Comparison of ENCODE assay signal across 8 mouse cellular contexts in genomic region chr8:13158718-13159376, GRCm38 (mm10). TPM values are rescaled to one million over a fixed set of nuclear protein-coding genes. Genes with fewer than 3 reads are reported as not detected.
DNase-seq lines count a peak whose midpoint lies in the region; ATAC-seq lines count a peak whose summit lies in the region.

Lamp1 (plus strand) TSS chr8:13159161.

- no peaks in the 10 kb centered on the region for H3K27me3 ChIP-seq in hindbrain, embryonic 14.5 days (ENCODE audit: control insufficient read depth, insufficient read depth, low read length)

- H3K9me3 ChIP-seq in hindbrain, embryonic 14.5 days (ENCODE audit: control insufficient read depth, low read length), result no peaks in the 10 kb centered on the region

- DNase-seq in R1 (ENCODE audit: low read depth, low spot score), result peak; percentile 98
- DNase-seq in cerebellum, postnatal 25 days, result peak; percentile 99 to 100
- peak; percentile 99 for DNase-seq in frontal cortex, postnatal 25 days (ENCODE audit: low spot score in 2 of 2)
- DNase-seq in hindbrain, embryonic 14.5 days (ENCODE audit: low spot score), result peak; percentile 100
- peak; percentile 97 to 98 for DNase-seq in layer of hippocampus, postnatal 36 days
- DNase-seq in lung, postnatal 36 days, result peak; percentile 100
- peak; percentile 99 for DNase-seq in retina, postnatal 1 day
- peak; percentile 98 for DNase-seq in urinary bladder, adult 18-20 months (ENCODE audit: low spot score in 2 of 2)

- H3K36me3 ChIP-seq in hindbrain, embryonic 14.5 days (replicated peaks; ENCODE audit: control insufficient read depth, insufficient read depth), result no peaks in the 10 kb centered on the region

- H3K4me1 ChIP-seq in hindbrain, embryonic 14.5 days (replicated peaks; ENCODE audit: control insufficient read depth, insufficient read depth, low read length), result peaks cover 18% of the 10 kb centered on the region

- 2% methylated on average over 35 of the region's 50 CpGs for WGBS in hindbrain, embryonic 14.5 days

- peak within 1 kb of the TSS; percentile 97 for H3K4me2 ChIP-seq in hindbrain, embryonic 14.5 days (replicated peaks)

- H3K4me3 ChIP-seq in hindbrain, embryonic 14.5 days (replicated peaks; ENCODE audit: low read length), result peak within 1 kb of the TSS; percentile 98

- H3K9ac ChIP-seq in hindbrain, embryonic 14.5 days, result peak within 1 kb of the TSS; percentile 99

- ATAC-seq in hindbrain, embryonic 14.5 days (ENCODE audit: low FRiP score), result peak; percentile 98

- peak within 1 kb of the TSS; percentile 71 for H3K27ac ChIP-seq in hindbrain, embryonic 14.5 days

RNA-seq across cellular contexts. Expression of gene Lamp1, which starts in this region (rescaled TPM):
- 331 and 347 TPM in 2 replicates for polyA plus RNA-seq in hindbrain, embryonic 14.5 days (2014; fragmentation: Nextera tagmentation; extraction: Ambion mirVana)
- 100 to 1,000 TPM; 267 to 270 TPM for total RNA-seq in layer of hippocampus, postnatal 36 days (2021)

Comparison
In these comparisons a context has a peak if more than half of its experiments do, and no peak if none do; other contexts are left out.
1. Peak in every context shown above with its lines: DNase-seq, ATAC-seq, H3K4me3 ChIP-seq and H3K27ac ChIP-seq.